Mouse (Mus musculus) ES-Bruce4 (cell line): ENCODE results near the gene Jagn1. TPM values are rescaled to one million over a fixed set of nuclear protein-coding genes. Genes with fewer than 3 reads are reported as not detected.
A peak's percentile ranks its signal among the peaks of the same experiment; 100 is the strongest.

Source experiments
- H3K27ac ChIP-seq: 2 replicates; pipeline ENCODE4 v1.5.1; 2012; ENCODE audit warnings: low read length, inconsistent platforms; ENCODE audit not compliant: insufficient read depth
- H3K27me3 ChIP-seq: 2 replicates; pipeline ENCODE4 v1.6.1; 2012; ENCODE audit warnings: mild to moderate bottlenecking, low read length, inconsistent platforms; ENCODE audit not compliant: control insufficient read depth, poor library complexity, insufficient read depth, severe bottlenecking
- H3K36me3 ChIP-seq: 2 replicates; pipeline ENCODE4 v1.6.1; 2012; ENCODE audit warnings: inconsistent platforms, mild to moderate bottlenecking, low read length, moderate library complexity; ENCODE audit not compliant: control insufficient read depth, poor library complexity, insufficient read depth, severe bottlenecking
- H3K4me1 ChIP-seq: one replicate; pipeline ENCODE4 v1.8.1; 2011; ENCODE audit warnings: low read length; ENCODE audit not compliant: control insufficient read depth, insufficient read depth
- H3K4me3 ChIP-seq: 2 replicates; pipeline ENCODE4 v1.5.1; 2011; ENCODE audit warnings: low read depth, mild to moderate bottlenecking, low read length
- H3K9ac ChIP-seq: 2 replicates; pipeline ENCODE4 v1.6.1; 2012; ENCODE audit warnings: low read depth, mild to moderate bottlenecking, inconsistent platforms; ENCODE audit not compliant: poor library complexity, severe bottlenecking
- H3K9me3 ChIP-seq: replicated peaks from 2 replicates; pipeline ENCODE4 v1.6.1; 2012; ENCODE audit warnings: mild to moderate bottlenecking, low read length, inconsistent platforms; ENCODE audit not compliant: control insufficient read depth, poor library complexity, insufficient read depth, severe bottlenecking
- CTCF ChIP-seq: IDR thresholded peaks from one replicate; pipeline ENCODE4 v1.8.1; 2011; ENCODE audit warnings: low read depth, low read length
- EP300 ChIP-seq: IDR thresholded peaks from 2 replicates; pipeline ENCODE4 v1.6.1; 2011; ENCODE audit warnings: low read depth, low read length; ENCODE audit not compliant: insufficient read depth
- POLR2A ChIP-seq: IDR thresholded peaks from one replicate; pipeline ENCODE4 v1.8.1; 2011; ENCODE audit warnings: low read length; ENCODE audit not compliant: insufficient read depth
- polyA plus RNA-seq: library from polyadenylated mRNA; stranded (reverse); fragments of >200 nt; gene quantifications from 2 replicates; pipeline ENCODE4 v1.2.4, GENCODE M21; 2011; ENCODE audit warnings: low read depth; ENCODE audit not compliant: missing spikeins, insufficient read depth, insufficient read length

Jagn1 gene
- polyA plus RNA-seq, 1 experiment = 34.3 TPM

- no peaks in the 10 kb centered on the region for H3K36me3 ChIP-seq
- no peaks in the 10 kb centered on the region for H3K4me1 ChIP-seq
- no peaks in the 10 kb centered on the region for H3K9me3 ChIP-seq
- TF ChIP-seq CTCF = no peak
- TF ChIP-seq POLR2A = no peak
- TF ChIP-seq EP300 = no peak
- no peaks in the 10 kb centered on the region for H3K27me3 ChIP-seq
- no peak overlapping the region for H3K27ac ChIP-seq
- H3K4me3 ChIP-seq = no peak overlapping the region
- no peak overlapping the region for H3K9ac ChIP-seq
These were observed 37.5 kb upstream of the Jagn1 start for GRCm38 (mm10) chr6:113404649-113405448.

GRCm38 (mm10) chr6:113405483-113405882 lies 36.9 kb upstream of the Jagn1 start:
- no peaks in the 10 kb centered on the region for H3K9me3 ChIP-seq
- no peak overlapping the region for H3K27ac ChIP-seq
- no peak overlapping the region for H3K9ac ChIP-seq
- H3K4me1 ChIP-seq = no peaks in the 10 kb centered on the region
- TF ChIP-seq EP300 (no peak), POLR2A (no peak), CTCF (no peak)
- no peak overlapping the region for H3K4me3 ChIP-seq
- no peaks in the 10 kb centered on the region for H3K36me3 ChIP-seq
- no peaks in the 10 kb centered on the region for H3K27me3 ChIP-seq

GRCm38 (mm10) chr6:113406683-113407082 lies 35.7 kb upstream of the Jagn1 start:
- Histone ChIP-seq H3K4me1 (no peaks in the 10 kb centered on the region), H3K4me3 (no peak overlapping the region), H3K9me3 (no peaks in the 10 kb centered on the region), H3K9ac (no peak overlapping the region), H3K27me3 (no peaks in the 10 kb centered on the region), H3K27ac (no peak overlapping the region), H3K36me3 (no peaks in the 10 kb centered on the region)
- TF ChIP-seq CTCF (peak; percentile 81), EP300 (no peak)

GRCm38 (mm10) chr6:113410001-113410400 lies 32.4 kb upstream of the Jagn1 start:
- no peaks in the 10 kb centered on the region for H3K9me3 ChIP-seq
- TF ChIP-seq CTCF = no peak
- no peak for TF ChIP-seq EP300
- no peak for TF ChIP-seq POLR2A
- 0 out of 2 replicates have a peak overlapping the region, but pooled peaks have one; percentile 14 for H3K27ac ChIP-seq
- no peaks in the 10 kb centered on the region for H3K27me3 ChIP-seq
- H3K36me3 ChIP-seq = no peaks in the 10 kb centered on the region
- H3K4me1 ChIP-seq = peaks cover 2% of the 10 kb centered on the region
- H3K4me3 ChIP-seq = no peak overlapping the region
- no peak overlapping the region for H3K9ac ChIP-seq

- Histone ChIP-seq H3K36me3 (no peaks in the 10 kb centered on the region), H3K9ac (no peak overlapping the region), H3K9me3 (no peaks in the 10 kb centered on the region), H3K4me1 (peaks cover 2% of the 10 kb centered on the region), H3K4me3 (no peak overlapping the region), H3K27me3 (no peaks in the 10 kb centered on the region), H3K27ac (no peak overlapping the region)
- no peak for TF ChIP-seq POLR2A
- TF ChIP-seq CTCF = no peak
- no peak for TF ChIP-seq EP300
These were observed 26.0 kb upstream of the Jagn1 start for GRCm38 (mm10) chr6:113416416-113416815.

- no peaks in the 10 kb centered on the region for H3K9me3 ChIP-seq
- TF ChIP-seq POLR2A (no peak), EP300 (no peak), CTCF (no peak)
- no peaks in the 10 kb centered on the region for H3K4me1 ChIP-seq
- peak overlapping the region; percentile 71 for H3K9ac ChIP-seq
- H3K27ac ChIP-seq = no peak overlapping the region
- no peaks in the 10 kb centered on the region for H3K36me3 ChIP-seq
- H3K27me3 ChIP-seq = no peaks in the 10 kb centered on the region
- peak overlapping the region; percentile 83 for H3K4me3 ChIP-seq
These were observed 23.7 kb upstream of the Jagn1 start for GRCm38 (mm10) chr6:113418441-113419198.
